Mouse (Mus musculus): Measurements from ENCODE around the gene Ugt1a9.

- no peak for TF ChIP-seq CTCF (IDR thresholded peaks at IDR 0.05; ENCODE audit: borderline replicate concordance, extremely low read depth, insufficient read depth, insufficient read length)
- no peak for TF ChIP-seq POLR2A (IDR thresholded peaks at IDR 0.05; ENCODE audit: borderline replicate concordance, extremely low read depth, insufficient read depth, insufficient read length, poor library complexity, severe bottlenecking)
Measured at GRCm38 (mm10) chr1:88094941-88095492, 24.4 kb downstream of the Ugt1a9 start, which contains the start of gene Ugt1a7c.

All from brain, embryonic 14.5 days (tissue).